Mouse (Mus musculus) megakaryocyte, embryonic 14.5 days (primary cell): ENCODE data around the gene Ccdc24.

ENCODE experiments used
- FLI1 ChIP-seq: IDR thresholded peaks from 2 replicates; pipeline ENCODE4 v1.6.1; 2012; ENCODE audit warnings: low read length, inconsistent platforms, mixed read lengths
- GATA1 ChIP-seq: IDR thresholded peaks from 3 replicates; pipeline ENCODE4 v1.6.1; 2012; ENCODE audit warnings: mixed read lengths, low read length, inconsistent platforms, borderline replicate concordance

DNA sequence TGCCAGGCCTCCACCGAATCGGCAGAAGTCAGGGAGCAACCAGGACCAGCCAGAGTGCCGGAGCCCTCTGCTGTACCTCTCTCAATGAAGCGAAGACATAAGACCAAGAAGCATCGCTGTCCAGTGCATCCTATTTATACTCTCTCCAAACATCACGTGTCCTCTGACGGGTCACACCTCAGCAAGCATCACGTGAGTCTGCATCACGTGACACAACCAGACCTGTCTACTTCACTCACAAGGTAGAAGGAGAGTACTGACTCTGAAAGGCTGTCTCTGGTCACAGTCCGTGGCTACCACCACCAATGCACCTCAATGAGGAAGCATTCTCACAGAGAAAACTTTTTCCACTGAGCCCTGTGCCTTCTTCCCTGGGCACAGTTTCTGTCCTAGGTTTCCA is 54.3 kb downstream of the Ccdc24 start:
- TF ChIP-seq GATA1 (no peak), FLI1 (no peak)
